Mouse (Mus musculus): Measurements from ENCODE around the gene Mllt6.

DNA sequence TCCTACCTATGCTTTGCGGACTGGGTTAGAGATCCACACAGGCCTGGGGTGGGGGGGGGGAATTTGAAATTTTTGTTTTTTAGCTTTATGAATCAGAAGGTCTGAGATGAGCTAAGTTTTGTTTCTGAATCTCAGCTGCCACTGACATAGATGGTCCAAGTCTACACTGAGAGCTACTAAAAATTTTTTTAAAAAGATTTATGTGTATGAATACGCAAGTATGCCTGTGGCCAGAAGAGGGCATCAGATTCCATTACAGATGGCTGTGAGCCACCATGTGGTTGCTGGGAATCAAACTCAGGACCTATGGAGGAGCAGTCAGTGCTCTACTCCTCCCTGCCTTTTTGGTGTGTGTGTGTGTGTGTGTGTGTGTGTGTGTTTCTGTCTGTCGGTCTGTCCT is 51.1 kb downstream of the Mllt6 start:
- no peak for TF ChIP-seq ZMIZ1 (IDR thresholded peaks at IDR 0.05; ENCODE audit: low read depth, low read length)
- TF ChIP-seq CHD1 (IDR thresholded peaks at IDR 0.05; ENCODE audit: low read depth, low read length), result no peak
- TF ChIP-seq POLR2AphosphoS2 (IDR thresholded peaks at IDR 0.05; ENCODE audit: low read depth, low read length), result peak; percentile 64; the same call in 1 of the 2 replicates
- TF ChIP-seq CTCF (conservative IDR thresholded peaks at IDR 0.05 in 1 of 2, IDR thresholded peaks at IDR 0.05 in 1 of 2; ENCODE audit: low read depth in 2 of 2, low read length in 2 of 2), result peak; percentile 11 to 60; a peak in 3 of 4 replicates
- no peak for TF ChIP-seq NRF1 (IDR thresholded peaks at IDR 0.05; ENCODE audit: low read depth, low read length)
- TF ChIP-seq EP300 (IDR thresholded peaks at IDR 0.05; ENCODE audit: low read length), result no peak
- TF ChIP-seq SMC3 (IDR thresholded peaks at IDR 0.05; ENCODE audit: low read depth, low read length), result 0 out of 2 replicates have a peak, but pooled peaks have one; percentile 5
- TF ChIP-seq ELF1 (IDR thresholded peaks at IDR 0.05; ENCODE audit: low read depth, low read length), result no peak
